Mouse (Mus musculus) small intestine, adult 2 months (tissue): ENCODE measurements around the gene Smim11.

ENCODE experiments used
- CTCF ChIP-seq: fragments of 200-500 bp; IDR thresholded peaks from 2 replicates; pipeline ENCODE4 v1.5.1; 2012; ENCODE audit warnings: low read depth, mild to moderate bottlenecking, control low read depth, inconsistent platforms, low read length, moderate library complexity, mixed read lengths; ENCODE audit not compliant: insufficient replicate concordance, insufficient read length; ENCODE audit errors: extremely low read depth
- POLR2A ChIP-seq: fragments of 200-500 bp; IDR thresholded peaks from 2 replicates; pipeline ENCODE4 v1.6.1; 2012; ENCODE audit warnings: low read depth, mild to moderate bottlenecking, control low read depth, inconsistent platforms, low read length, moderate library complexity

DNA sequence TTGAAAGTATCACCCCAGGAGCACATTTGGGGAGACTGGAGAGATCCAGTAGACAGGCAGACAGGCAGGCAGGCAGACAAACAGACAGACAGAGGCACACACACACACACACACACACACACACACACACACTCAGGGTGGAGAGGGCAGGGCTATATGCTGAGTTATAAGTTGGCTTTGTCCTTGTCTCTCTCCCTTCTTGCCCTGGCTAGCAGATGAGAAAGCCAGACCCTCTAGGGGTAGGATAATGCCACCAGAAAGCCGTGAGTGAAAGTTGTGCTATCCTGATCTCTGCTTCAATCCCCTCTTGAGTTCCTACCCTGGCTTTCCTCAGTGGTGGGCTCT lies 23.9 kb downstream of the Smim11 start:
- no peak for TF ChIP-seq POLR2A
- TF ChIP-seq CTCF, result no peak
